Mouse (Mus musculus): ENCODE measurements around the gene Tnfrsf8.

The Tnfrsf8 gene

DNA sequence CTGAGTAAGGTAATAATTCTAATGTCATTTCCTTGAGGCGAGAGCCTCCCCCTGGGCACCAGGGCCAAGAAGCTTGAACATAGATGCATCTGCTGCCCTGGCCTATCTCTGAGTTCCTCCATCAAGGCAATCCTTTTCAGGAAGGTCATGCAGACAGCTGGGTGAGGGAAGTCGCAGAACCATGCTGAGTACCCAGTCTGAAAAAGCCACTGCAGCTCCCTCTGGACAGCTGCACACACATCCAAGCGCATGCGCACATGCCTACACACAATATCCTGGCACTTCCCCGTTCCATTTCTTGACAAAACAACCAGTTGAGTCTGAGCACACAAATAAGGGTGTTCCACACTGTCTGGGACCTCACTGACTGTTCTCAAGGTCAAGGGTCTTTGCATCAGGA lies 83.2 kb downstream of the Tnfrsf8 start:
- no peak for DNase-seq (ENCODE audit: low read depth, low spot score)

- no peak for DNase-seq (ENCODE audit: low read depth, low spot score)
Observed at GRCm38 (mm10) chr4:145230647-145231046, 84.3 kb downstream of the Tnfrsf8 start.

- DNase-seq (ENCODE audit: low read depth, low spot score) = no peak
Observed at GRCm38 (mm10) chr4:145229524-145230163, 85.3 kb downstream of the Tnfrsf8 start.

- no peak for DNase-seq (ENCODE audit: low read depth, low spot score)
Observed at GRCm38 (mm10) chr4:145229051-145229450, 85.9 kb downstream of the Tnfrsf8 start.

GRCm38 (mm10) chr4:145224613-145225012 lies 90.4 kb downstream of the Tnfrsf8 start:
- DNase-seq (ENCODE audit: low read depth, low spot score) = no peak

DNA sequence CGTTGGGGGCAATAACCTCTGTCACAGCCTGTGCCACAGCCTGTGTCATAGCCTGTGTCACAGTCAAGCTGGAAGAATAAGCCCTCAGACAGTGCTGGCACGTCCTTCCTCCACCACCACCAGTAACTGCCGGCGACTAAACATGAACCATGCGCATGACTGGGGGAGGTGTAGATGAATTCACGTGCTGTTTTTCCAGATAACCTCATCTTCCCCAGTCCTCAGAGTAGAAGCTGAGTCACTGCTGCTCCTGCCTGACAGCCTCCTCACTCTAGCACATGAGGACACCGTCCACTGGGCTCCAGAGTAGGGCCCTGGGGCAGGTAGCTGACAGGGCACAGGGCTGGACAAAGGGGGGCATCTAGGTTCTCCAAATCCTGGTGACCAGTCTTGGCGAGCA lies 92.9 kb downstream of the Tnfrsf8 start:
- DNase-seq (ENCODE audit: low read depth, low spot score) = no peak

DNA sequence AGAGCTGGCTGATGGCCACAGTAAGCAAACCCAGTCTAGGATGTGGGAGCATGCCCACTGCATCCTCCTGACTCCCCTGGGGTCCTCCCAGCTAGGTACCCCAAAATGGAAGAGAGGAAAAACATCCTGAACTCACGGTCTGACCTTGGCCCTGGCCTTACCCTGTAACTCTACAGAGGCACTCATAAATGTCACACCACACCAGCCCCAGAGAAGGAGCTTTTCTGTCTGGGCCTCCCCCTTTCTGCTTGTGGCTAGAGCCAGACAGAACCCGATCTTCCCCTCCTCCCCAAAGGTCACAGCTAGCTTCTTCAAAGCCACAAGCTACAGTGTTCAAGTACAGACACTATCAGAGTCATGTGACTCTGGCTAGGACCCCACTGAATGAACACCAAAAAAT lies 93.6 kb downstream of the Tnfrsf8 start:
- no peak for DNase-seq (ENCODE audit: low read depth, low spot score)

GRCm38 (mm10) chr4:145220001-145220400 lies 95.0 kb downstream of the Tnfrsf8 start:
- DNase-seq (ENCODE audit: low read depth, low spot score) = no peak

DNA sequence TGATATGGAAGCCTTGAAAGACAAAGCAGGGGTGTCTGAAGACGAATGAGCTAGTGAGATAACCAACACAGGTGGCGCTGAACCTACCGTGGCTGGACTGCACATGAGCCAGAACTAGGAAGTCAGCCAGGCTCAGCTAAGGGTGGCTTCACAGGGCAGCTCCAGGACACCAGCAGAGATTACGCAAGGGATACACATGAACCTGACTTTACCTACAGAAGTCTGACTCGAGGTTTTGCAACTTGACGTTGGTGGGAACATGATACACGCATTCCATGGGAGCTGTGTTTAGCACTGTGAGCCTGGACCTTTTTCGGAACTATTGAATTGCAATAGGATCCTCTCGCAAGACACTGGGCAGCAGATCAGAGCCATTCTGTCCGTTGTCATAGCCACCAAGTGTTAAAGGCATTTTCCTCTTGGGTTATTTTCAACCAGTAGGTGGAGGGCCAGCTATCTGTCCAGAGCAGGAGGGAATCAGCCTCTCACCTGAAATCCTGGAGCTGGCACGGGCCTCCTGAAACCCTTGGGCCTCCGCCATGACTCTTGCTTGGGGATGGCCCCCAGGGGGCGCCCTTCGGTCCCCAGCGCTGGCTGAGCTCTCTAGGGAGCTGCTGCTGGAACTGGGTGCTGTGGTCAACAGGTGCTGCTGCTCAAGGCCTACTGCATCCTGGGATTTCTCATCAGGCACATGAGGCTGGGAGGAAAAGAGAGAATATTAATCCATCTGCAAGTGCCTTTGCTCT lies 95.6 kb downstream of the Tnfrsf8 start:
- DNase-seq (ENCODE audit: low read depth, low spot score) = no peak

DNA sequence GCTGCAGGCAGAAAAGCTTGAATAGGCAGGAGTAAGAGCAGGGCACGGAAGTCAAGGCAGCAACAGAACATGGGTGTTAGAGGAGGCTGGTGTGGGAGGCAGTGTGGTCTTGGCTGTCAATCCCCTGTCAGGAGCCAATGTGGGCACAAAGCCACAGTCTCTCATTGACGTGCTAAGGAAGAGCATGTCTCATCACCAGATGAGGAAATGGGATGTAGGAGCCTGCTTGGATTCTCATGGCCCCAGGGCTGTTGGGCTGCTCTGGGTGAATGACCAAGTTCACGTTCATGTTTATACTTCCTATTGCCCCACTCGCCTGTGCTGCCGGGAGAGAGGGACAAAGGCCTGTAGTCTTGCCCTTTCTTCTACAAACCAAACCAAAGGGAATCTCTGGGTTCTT lies 97.1 kb downstream of the Tnfrsf8 start:
- no peak for DNase-seq (ENCODE audit: low read depth, low spot score)
